Mouse (Mus musculus) thymus, postnatal 0 days (tissue): ENCODE data around the gene Ptprm. TPM values are rescaled to one million over a fixed set of nuclear protein-coding genes. Genes with fewer than 3 reads are reported as not detected.

Experiments
- microRNA-seq: library from miRNA; unstranded; fragments of <30 nt; microRNA quantifications from one replicate; pipeline ENCODE4, GENCODE M21; 2016; ENCODE audit warnings: borderline number of aligned reads
- polyA plus RNA-seq: library from polyadenylated mRNA; unstranded; fragments of >200 nt; fragmentation: Nextera tagmentation; extraction: Ambion mirVana; gene quantifications from 2 replicates; pipeline ENCODE4 v1.2.1, GENCODE M21; 2015

The Ptprm gene
- polyA plus RNA-seq, 1 experiment from 2014 or later, result 1.5 TPM

Small RNA genes within 50 kb of the gene (microRNA-seq; reads per million reads assigned to microRNA genes)
- gene Mir5709, result not detected
